Mouse (Mus musculus) cerebellum, postnatal 25 days (tissue): ENCODE measurements around the gene Vmn2r93.

Experiments
- DNase-seq, 2 experiments: peaks; one replicate each; pipeline ENCODE4 v3.0.0; 2021; ENCODE audit warnings: mixed read lengths in 2 of 2

Vmn2r93 gene

DNA sequence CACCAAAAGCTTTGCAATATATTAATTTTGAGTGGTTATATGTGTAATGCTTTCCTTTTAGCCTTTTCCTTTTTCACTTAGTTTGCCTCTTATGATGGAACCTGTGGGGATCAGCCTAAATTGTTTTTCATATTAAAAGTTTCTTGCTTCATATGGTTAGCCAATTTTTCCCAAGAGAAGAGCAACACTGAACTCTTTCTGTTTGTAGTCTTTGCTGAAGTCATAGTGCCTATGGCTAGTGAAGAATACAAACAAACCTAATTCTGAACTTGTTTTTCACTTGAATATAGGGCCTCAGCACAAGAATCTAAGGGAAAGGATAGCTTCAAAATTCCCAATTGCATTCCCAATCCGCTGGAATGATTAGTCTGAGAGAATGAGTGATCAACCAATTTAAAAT, at the start of gene Vmn2r93:
Gene Vmn2r93, plus strand, starts transcription at position 301 of the 400 bp plus-strand sequence.
- no peak for DNase-seq

DNA sequence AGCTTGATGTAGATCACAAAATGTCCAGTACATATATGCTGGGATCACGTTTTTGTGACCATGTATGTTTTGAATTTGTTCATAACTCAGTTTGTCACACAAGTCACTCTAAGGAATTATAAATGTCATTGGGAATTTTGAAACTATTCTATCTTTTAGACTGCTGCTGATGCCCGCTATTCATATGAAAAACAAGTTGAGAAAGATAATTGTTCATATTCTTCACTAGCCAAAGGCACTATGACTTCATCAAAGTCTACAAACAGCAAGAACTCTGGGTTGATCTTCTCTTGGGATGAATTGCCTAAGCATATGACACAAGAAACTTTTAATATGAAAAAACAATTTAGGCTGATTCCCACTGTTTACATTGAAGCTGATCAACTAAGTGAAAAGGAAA, 20.2 kb upstream of the Vmn2r93 start, which contains the start of gene Vmn2r94:
Gene Vmn2r94, minus strand, starts transcription at position 101 of the 400 bp plus-strand sequence.
- DNase-seq, result no peak

DNA sequence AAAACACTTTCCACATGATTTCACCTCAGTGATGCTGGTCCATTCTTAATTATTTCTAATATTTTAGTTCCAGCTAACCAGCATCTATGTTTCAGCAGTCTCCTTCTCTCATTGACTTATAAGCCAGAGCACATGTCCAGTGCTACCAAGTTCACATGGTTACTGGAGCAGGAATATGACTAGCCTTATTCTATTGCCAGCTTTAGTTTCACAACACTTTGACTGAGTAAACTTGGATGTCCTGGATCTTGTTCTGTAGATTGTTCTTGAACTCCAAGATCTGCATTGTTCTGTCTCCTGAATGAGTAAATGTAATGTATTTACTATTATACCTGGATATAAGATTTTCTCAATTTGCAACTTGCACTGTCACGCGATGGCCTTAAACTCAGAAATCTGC, 25.1 kb downstream of the Vmn2r93 start:
- DNase-seq, result no peak

DNA sequence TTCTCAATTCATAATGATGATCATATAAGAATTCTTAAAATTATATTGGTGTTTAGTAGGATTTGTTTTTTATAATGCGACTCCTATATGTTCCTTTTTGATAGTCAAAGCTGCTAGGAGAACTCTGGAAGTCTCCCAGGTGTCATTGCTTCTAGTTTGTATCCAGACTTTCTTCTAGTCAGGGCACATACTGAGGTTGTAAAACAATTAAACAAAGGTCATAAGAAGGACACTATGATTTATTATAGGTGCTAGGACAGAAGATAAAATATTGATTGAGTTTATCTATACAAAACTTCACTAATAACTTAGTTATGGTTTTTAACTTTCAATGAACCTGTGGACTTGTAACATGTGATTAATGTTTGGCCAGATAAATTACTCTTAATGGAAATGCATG, 62.1 kb downstream of the Vmn2r93 start:
- DNase-seq, result no peak

DNA sequence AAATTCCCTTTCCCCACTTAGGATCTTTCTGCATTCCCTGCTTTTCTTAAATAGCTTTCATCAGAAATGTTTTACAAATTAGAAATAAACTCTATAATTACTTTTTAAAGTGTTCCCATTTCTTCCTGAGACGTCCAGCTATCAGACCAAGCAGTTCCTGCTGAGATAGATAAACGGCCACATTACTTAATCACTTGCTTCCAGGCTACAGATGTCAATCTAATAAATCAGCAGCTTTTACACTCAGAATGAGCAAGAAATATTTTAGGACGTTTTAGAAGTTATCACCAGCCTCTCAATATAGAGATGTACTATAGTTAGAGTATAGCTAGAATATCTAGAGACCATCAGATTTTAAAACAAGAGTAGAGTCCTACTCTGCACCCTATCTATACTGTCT, 62.7 kb downstream of the Vmn2r93 start:
- DNase-seq, result no peak
